Comparison of ENCODE assay signal across 22 mouse cellular contexts in the genomic region with DNA sequence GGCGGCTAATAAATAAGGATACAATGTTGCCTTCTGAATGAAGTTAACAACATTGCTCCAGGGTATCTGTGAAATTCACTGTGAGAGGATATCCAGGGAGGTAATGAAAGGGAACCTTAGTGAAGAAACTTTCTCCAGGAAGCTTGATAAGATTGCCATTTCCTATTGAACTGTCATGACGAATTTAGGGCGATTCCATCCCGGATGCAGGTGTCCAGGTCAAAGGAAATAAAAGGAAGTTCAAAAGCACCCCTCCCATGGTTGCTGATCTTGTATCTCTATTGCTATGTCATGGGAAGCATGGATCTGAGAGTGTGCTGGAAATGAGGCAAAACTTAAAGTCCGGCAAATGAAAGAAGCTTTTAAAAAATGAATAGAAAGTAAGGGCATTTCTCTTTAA.
DNase-seq lines count a peak whose midpoint lies in the region; ATAC-seq and TF ChIP-seq lines count a peak whose summit lies in the region.
"Had no signal": no experiment of that assay in that cellular context is flagged by ENCODE, and none has a peak within 500 bp of the region (broad histone marks: within the 10 kb centered on the region; RNA-seq: fewer than 3 reads in every experiment).

No protein-coding gene starts in this region.

- no peaks in the 10 kb centered on the region for H3K4me1 ChIP-seq in hindbrain, embryonic 16.5 days (ENCODE audit: control insufficient read depth, insufficient read depth, low read depth, low read length)
- H3K4me1 ChIP-seq in hindbrain, embryonic 12.5 days = 0 out of 2 replicates have a peak, but pooled peaks cover 4% of the 10 kb centered on the region
- peaks cover 6% of the 10 kb centered on the region; the same call in 1 of the 2 replicates for H3K4me1 ChIP-seq in heart, postnatal 0 days (ENCODE audit: control insufficient read depth, insufficient read depth)
- H3K4me1 ChIP-seq: neural tube, embryonic 15.5 days had no signal

- no peak overlapping the region for H3K4me3 ChIP-seq in hindbrain, embryonic 16.5 days (ENCODE audit: low read length)
- no peak overlapping the region for H3K4me3 ChIP-seq in hindbrain, embryonic 12.5 days
- no peak overlapping the region for H3K4me3 ChIP-seq in heart, postnatal 0 days (ENCODE audit: low read depth, low read length)
- H3K4me3 ChIP-seq: embryonic facial prominence, embryonic 15.5 days; forebrain, embryonic 10.5 days; myocyte; neural tube, embryonic 15.5 days had no signal

- H3K36me3 ChIP-seq in hindbrain, embryonic 16.5 days (ENCODE audit: control insufficient read depth, insufficient read depth, low read length) = no peaks in the 10 kb centered on the region
- no peaks in the 10 kb centered on the region for H3K36me3 ChIP-seq in hindbrain, embryonic 12.5 days
- H3K36me3 ChIP-seq in heart, postnatal 0 days (replicated peaks; ENCODE audit: control insufficient read depth, insufficient read depth, low read length) = no peaks in the 10 kb centered on the region
- H3K36me3 ChIP-seq: embryonic facial prominence, embryonic 15.5 days; forebrain, embryonic 10.5 days; neural tube, embryonic 15.5 days had no signal

- H3K27me3 ChIP-seq in hindbrain, embryonic 16.5 days (replicated peaks; ENCODE audit: control insufficient read depth, insufficient read depth, low read length) = no peaks in the 10 kb centered on the region
- H3K27me3 ChIP-seq in hindbrain, embryonic 12.5 days = no peaks in the 10 kb centered on the region
- no peaks in the 10 kb centered on the region for H3K27me3 ChIP-seq in heart, postnatal 0 days (ENCODE audit: control insufficient read depth, insufficient read depth, low read length)
- H3K27me3 ChIP-seq: CH12.LX; embryonic facial prominence, embryonic 15.5 days; neural tube, embryonic 15.5 days had no signal

- DNase-seq in adrenal gland, adult 8-10 months = peak; percentile 4
- DNase-seq in adrenal gland, postnatal 25 days = no peak
- DNase-seq in heart, postnatal 0 days (ENCODE audit: low spot score) = no peak
- DNase-seq in kidney, postnatal 14 days = peak; percentile 38
- DNase-seq: adrenal gland, postnatal 10 days; cerebellum, adult 9-10 months; embryo, embryonic 11 days; gastrocnemius, postnatal 14 days; liver; lung, embryonic 14.5 days; midbrain, embryonic 14.5 days; thymus, postnatal 4 days had no signal

- TF ChIP-seq CTCF in heart, postnatal 0 days (IDR thresholded peaks at IDR 0.05; ENCODE audit: low read depth) = no peak

- TF ChIP-seq EP300 in heart, postnatal 0 days (IDR thresholded peaks at IDR 0.05; ENCODE audit: low read depth) = peak; percentile 42; the same call in 1 of the 2 replicates

- WGBS in hindbrain, embryonic 16.5 days = 72% methylated on average over 5 of the region's 5 CpGs
- 71% methylated on average over 5 of the region's 5 CpGs for WGBS in hindbrain, embryonic 12.5 days
- 63% methylated on average over 5 of the region's 5 CpGs for WGBS in heart, postnatal 0 days

- peak; percentile 11; the same call in 1 of the 2 replicates for ATAC-seq in hindbrain, embryonic 16.5 days
- ATAC-seq in hindbrain, embryonic 12.5 days (ENCODE audit: low FRiP score) = no peak
- ATAC-seq in heart, postnatal 0 days (ENCODE audit: insufficient read depth, low read depth) = no peak
- ATAC-seq in frontal cortex, adult (ENCODE audit: low TSS enrichment) = no peak
- ATAC-seq in megakaryocyte-erythroid progenitor cell, adult 5-6 weeks (replicated peaks; ENCODE audit: low FRiP score, low TSS enrichment, poor library complexity, severe bottlenecking) = no peak

- no peaks in the 10 kb centered on the region for H3K9me3 ChIP-seq in hindbrain, embryonic 16.5 days (ENCODE audit: control insufficient read depth, low read length)
- no peaks in the 10 kb centered on the region for H3K9me3 ChIP-seq in hindbrain, embryonic 12.5 days (replicated peaks)
- H3K9me3 ChIP-seq in heart, postnatal 0 days (replicated peaks; ENCODE audit: control insufficient read depth, low read length) = no peaks in the 10 kb centered on the region
- H3K9me3 ChIP-seq: embryonic facial prominence, embryonic 15.5 days; forebrain, embryonic 10.5 days; neural tube, embryonic 15.5 days had no signal

- no peak overlapping the region for H3K4me2 ChIP-seq in hindbrain, embryonic 16.5 days (ENCODE audit: low read length)
- no peak overlapping the region for H3K4me2 ChIP-seq in hindbrain, embryonic 12.5 days (replicated peaks)
- H3K4me2 ChIP-seq in heart, postnatal 0 days (ENCODE audit: low read depth, low read length) = no peak overlapping the region
- H3K4me2 ChIP-seq: embryonic facial prominence, embryonic 15.5 days; lung, embryonic 14.5 days; neural tube, embryonic 15.5 days had no signal

- no peak overlapping the region for H3K9ac ChIP-seq in hindbrain, embryonic 16.5 days (ENCODE audit: low read depth, low read length)
- H3K9ac ChIP-seq in hindbrain, embryonic 12.5 days = no peak overlapping the region
- H3K9ac ChIP-seq in heart, postnatal 0 days (replicated peaks; ENCODE audit: low read depth, low read length) = no peak overlapping the region
- H3K9ac ChIP-seq: embryonic facial prominence, embryonic 15.5 days; lung, embryonic 14.5 days; neural tube, embryonic 15.5 days had no signal

- no peak overlapping the region for H3K27ac ChIP-seq in hindbrain, embryonic 16.5 days (ENCODE audit: low read depth, low read length)
- H3K27ac ChIP-seq in hindbrain, embryonic 12.5 days = no peak overlapping the region
- H3K27ac ChIP-seq in heart, postnatal 0 days (ENCODE audit: low read depth) = no peak overlapping the region
- H3K27ac ChIP-seq: embryonic facial prominence, embryonic 15.5 days; forebrain, embryonic 10.5 days; macrophage; neural tube, embryonic 15.5 days had no signal

Comparison
In these comparisons a context has a peak if more than half of its experiments do, and no peak if none do; other contexts are left out.
1. DNase-seq: peak in adrenal gland, adult 8-10 months (single experiment) and kidney, postnatal 14 days (single experiment); none in adrenal gland, postnatal 25 days (single experiment) and heart, postnatal 0 days (single experiment).